Mouse (Mus musculus) CH12.LX (cell line): ENCODE measurements around the gene Borcs6. TPM values are rescaled to one million over a fixed set of nuclear protein-coding genes. Genes with fewer than 3 reads are reported as not detected.

Source experiments
- DNase-seq: peaks from one replicate; pipeline ENCODE4 v3.0.0-alpha.2; 2013; ENCODE audit errors: extremely low read depth
- H3K27ac ChIP-seq: 2 replicates; pipeline ENCODE4 v1.5.1; 2012; ENCODE audit warnings: low read depth, mild to moderate bottlenecking, control low read depth, moderate library complexity; ENCODE audit not compliant: insufficient read depth
- H3K27me3 ChIP-seq: replicated peaks from 2 replicates; pipeline ENCODE3; 2012; ENCODE audit warnings: inconsistent platforms
- H3K36me3 ChIP-seq, 2 experiments: replicated peaks in 1 of 2; 2 replicates each; pipeline versions ENCODE3 to v1.6.1; 2012; ENCODE audit warnings: inconsistent platforms in 1 of 2, low read length in 1 of 2, mild to moderate bottlenecking in 1 of 2, mixed read lengths in 1 of 2, moderate library complexity in 1 of 2; ENCODE audit not compliant: control insufficient read depth in 1 of 2, insufficient read depth in 1 of 2
- H3K4me1 ChIP-seq, 2 experiments: 2 replicates each; pipeline ENCODE4 v1.6.1; 2012; ENCODE audit warnings: inconsistent platforms in 1 of 2, moderate library complexity in 1 of 2; ENCODE audit not compliant: insufficient read depth in 2 of 2, control insufficient read depth in 1 of 2
- H3K4me2 ChIP-seq: 2 replicates; pipeline ENCODE4 v1.6.1; 2012; ENCODE audit warnings: low read depth, mild to moderate bottlenecking, control low read depth; ENCODE audit not compliant: poor library complexity, insufficient read depth, severe bottlenecking
- H3K4me3 ChIP-seq, 3 experiments: fragments of 150-350 bp in 1 of 3; sonication (generic) in 1 of 3; replicated peaks in 1 of 3; 2 replicates each; pipeline versions ENCODE3 to v1.5.1; 2011 to 2012; ENCODE audit warnings: low read depth in 2 of 3, low read length in 2 of 3, mild to moderate bottlenecking in 2 of 3, moderate library complexity in 2 of 3, control low read depth in 1 of 3, improper control_type of control experiment in 1 of 3, inconsistent platforms in 1 of 3, mixed read lengths in 1 of 3; ENCODE audit not compliant: poor library complexity in 1 of 3
- H3K79me2 ChIP-seq: replicated peaks from 2 replicates; pipeline ENCODE4 v1.6.1; 2012; ENCODE audit warnings: mild to moderate bottlenecking, moderate library complexity; ENCODE audit not compliant: control insufficient read depth, poor library complexity, insufficient read depth, severe bottlenecking; ENCODE audit errors: extremely low read depth
- H3K9ac ChIP-seq: 2 replicates; pipeline ENCODE4 v1.6.1; 2012; ENCODE audit warnings: low read depth, mild to moderate bottlenecking, control low read depth, moderate library complexity; ENCODE audit not compliant: insufficient read depth
- H3K9me3 ChIP-seq: replicated peaks from 2 replicates; pipeline ENCODE3; 2012; ENCODE audit warnings: low read length, inconsistent platforms, mixed read lengths
- BHLHE40 ChIP-seq: IDR thresholded peaks from 2 replicates; pipeline ENCODE4 v1.6.1; 2011; ENCODE audit warnings: mild to moderate bottlenecking, low read depth, low read length, improper control_type of control experiment
- CHD1 ChIP-seq: IDR thresholded peaks from 2 replicates; pipeline ENCODE4 v1.6.1; 2012; ENCODE audit warnings: low read depth, low read length, improper control_type of control experiment, inconsistent platforms
- CHD2 ChIP-seq: IDR thresholded peaks from 2 replicates; pipeline ENCODE4 v1.6.1; 2011; ENCODE audit warnings: low read length, improper control_type of control experiment
- CTCF ChIP-seq, 2 experiments: IDR thresholded peaks in 1 of 2; conservative IDR thresholded peaks in 1 of 2; 2 replicates each; pipeline ENCODE4 v1.5.1; 2011 to 2012; ENCODE audit warnings: low read depth in 2 of 2, low read length in 2 of 2, improper control_type of control experiment in 1 of 2, inconsistent platforms in 1 of 2, mild to moderate bottlenecking in 1 of 2, moderate library complexity in 1 of 2
- E2F4 ChIP-seq: IDR thresholded peaks from 2 replicates; pipeline ENCODE4 v1.6.1; 2011; ENCODE audit warnings: low read depth, low read length, improper control_type of control experiment; ENCODE audit not compliant: insufficient replicate concordance
- ELF1 ChIP-seq: IDR thresholded peaks from 2 replicates; pipeline ENCODE4 v1.6.1; 2014; ENCODE audit warnings: low read depth, mild to moderate bottlenecking, inconsistent platforms, low read length, improper control_type of control experiment
- EP300 ChIP-seq: IDR thresholded peaks from 2 replicates; pipeline ENCODE4 v1.6.1; 2011; ENCODE audit warnings: low read length, improper control_type of control experiment
- ETS1 ChIP-seq: conservative IDR thresholded peaks from 2 replicates; pipeline ENCODE4 v1.6.1; 2012; ENCODE audit warnings: low read depth, mild to moderate bottlenecking, inconsistent platforms, low read length, improper control_type of control experiment, moderate library complexity
- GABPA ChIP-seq: IDR thresholded peaks from 2 replicates; pipeline ENCODE4 v1.6.1; 2012; ENCODE audit warnings: low read depth, low read length, improper control_type of control experiment, inconsistent platforms; ENCODE audit not compliant: insufficient replicate concordance
- HCFC1 ChIP-seq: IDR thresholded peaks from 2 replicates; pipeline ENCODE4 v1.6.1; 2012; ENCODE audit warnings: low read depth, mild to moderate bottlenecking, inconsistent platforms, low read length, improper control_type of control experiment
- IRF4 ChIP-seq: IDR thresholded peaks from 2 replicates; pipeline ENCODE4 v1.6.1; 2014; ENCODE audit warnings: low read depth, mild to moderate bottlenecking, inconsistent platforms, low read length, improper control_type of control experiment
- JUND ChIP-seq: conservative IDR thresholded peaks from 2 replicates; pipeline ENCODE4 v1.6.1; 2011; ENCODE audit warnings: low read depth, low read length, improper control_type of control experiment
- KAT2A ChIP-seq: IDR thresholded peaks from 2 replicates; pipeline ENCODE4 v1.6.1; 2012; ENCODE audit warnings: low read length, improper control_type of control experiment, inconsistent platforms; ENCODE audit not compliant: insufficient replicate concordance
- MAFK ChIP-seq: IDR thresholded peaks from 2 replicates; pipeline ENCODE4 v1.6.1; 2011; ENCODE audit warnings: low read length, improper control_type of control experiment; ENCODE audit not compliant: insufficient replicate concordance
- MAX ChIP-seq: IDR thresholded peaks from 2 replicates; pipeline ENCODE4 v1.6.1; 2011; ENCODE audit warnings: low read length, improper control_type of control experiment
- MAZ ChIP-seq: IDR thresholded peaks from 2 replicates; pipeline ENCODE4 v1.6.1; 2012; ENCODE audit warnings: low read depth, mild to moderate bottlenecking, inconsistent platforms, low read length, improper control_type of control experiment, moderate library complexity
- MEF2A ChIP-seq: IDR thresholded peaks from 2 replicates; pipeline ENCODE4 v1.6.1; 2014; ENCODE audit warnings: low read depth, mild to moderate bottlenecking, inconsistent platforms, low read length, improper control_type of control experiment, borderline replicate concordance
- MXI1 ChIP-seq: IDR thresholded peaks from 2 replicates; pipeline ENCODE4 v1.6.1; 2011; ENCODE audit warnings: mild to moderate bottlenecking, low read depth, low read length, improper control_type of control experiment
- MYC ChIP-seq: IDR thresholded peaks from 2 replicates; pipeline ENCODE4 v1.6.1; 2011; ENCODE audit warnings: low read depth, mild to moderate bottlenecking, improper control_type of control experiment, low read length
- NELFE ChIP-seq: IDR thresholded peaks from 2 replicates; pipeline ENCODE4 v1.6.1; 2011; ENCODE audit warnings: low read depth, low read length, improper control_type of control experiment
- NRF1 ChIP-seq: IDR thresholded peaks from 2 replicates; pipeline ENCODE4 v1.6.1; 2014; ENCODE audit warnings: low read depth, mild to moderate bottlenecking, inconsistent platforms, low read length, improper control_type of control experiment, moderate library complexity
- PAX5 ChIP-seq: IDR thresholded peaks from 2 replicates; pipeline ENCODE4 v1.6.1; 2012; ENCODE audit warnings: low read length, inconsistent platforms, mixed read lengths
- POLR2A ChIP-seq: IDR thresholded peaks from 2 replicates; pipeline ENCODE4 v1.6.1; 2011; ENCODE audit warnings: low read depth, mild to moderate bottlenecking, improper control_type of control experiment, low read length
- POLR2AphosphoS2 ChIP-seq: IDR thresholded peaks from 2 replicates; pipeline ENCODE4 v1.6.1; 2011; ENCODE audit warnings: low read depth, low read length, improper control_type of control experiment
- RAD21 ChIP-seq: IDR thresholded peaks from 2 replicates; pipeline ENCODE4 v1.6.1; 2011; ENCODE audit warnings: low read depth, mild to moderate bottlenecking, low read length, improper control_type of control experiment, moderate library complexity
- RCOR1 ChIP-seq: conservative IDR thresholded peaks from 2 replicates; pipeline ENCODE4 v1.6.1; 2012; ENCODE audit warnings: low read depth, mild to moderate bottlenecking, inconsistent platforms, low read length, improper control_type of control experiment
- SIN3A ChIP-seq: IDR thresholded peaks from 2 replicates; pipeline ENCODE4 v1.6.1; 2012; ENCODE audit warnings: low read length, improper control_type of control experiment, inconsistent platforms
- SMC3 ChIP-seq: IDR thresholded peaks from 2 replicates; pipeline ENCODE4 v1.6.1; 2011; ENCODE audit warnings: low read depth, low read length, improper control_type of control experiment
- TBP ChIP-seq: conservative IDR thresholded peaks from 2 replicates; pipeline ENCODE4 v1.6.1; 2011; ENCODE audit warnings: low read depth, low read length, improper control_type of control experiment
- TCF12 ChIP-seq: IDR thresholded peaks from 2 replicates; pipeline ENCODE4 v1.6.1; 2014; ENCODE audit warnings: low read depth, mild to moderate bottlenecking, inconsistent platforms, low read length, improper control_type of control experiment
- UBTF ChIP-seq: IDR thresholded peaks from 2 replicates; pipeline ENCODE4 v1.6.1; 2012; ENCODE audit warnings: low read depth, mild to moderate bottlenecking, inconsistent platforms, low read length, improper control_type of control experiment, moderate library complexity
- USF1 ChIP-seq: IDR thresholded peaks from 2 replicates; pipeline ENCODE4 v1.6.1; 2014; ENCODE audit warnings: low read depth, mild to moderate bottlenecking, inconsistent platforms, low read length, improper control_type of control experiment
- USF2 ChIP-seq: conservative IDR thresholded peaks from 2 replicates; pipeline ENCODE4 v1.6.1; 2011; ENCODE audit warnings: low read depth, low read length, improper control_type of control experiment
- ZC3H11A ChIP-seq: IDR thresholded peaks from 2 replicates; pipeline ENCODE4 v1.6.1; 2012; ENCODE audit warnings: low read depth, mild to moderate bottlenecking, inconsistent platforms, low read length, improper control_type of control experiment
- ZKSCAN1 ChIP-seq: IDR thresholded peaks from 2 replicates; pipeline ENCODE4 v1.6.1; 2012; ENCODE audit warnings: low read depth, inconsistent platforms, low read length, improper control_type of control experiment, borderline replicate concordance
- ZMIZ1 ChIP-seq: IDR thresholded peaks from 2 replicates; pipeline ENCODE4 v1.6.1; 2012; ENCODE audit warnings: low read depth, mild to moderate bottlenecking, inconsistent platforms, low read length, improper control_type of control experiment
- ZNF384 ChIP-seq: IDR thresholded peaks from 2 replicates; pipeline ENCODE4 v1.6.1; 2012; ENCODE audit warnings: low read depth, low read length, improper control_type of control experiment, inconsistent platforms
- dilution Hi-C: fragments of 300-500 bp; cut with MboI; formaldehyde crosslinking; loops from 2 replicates; pipeline ENCODE4 v1.14.3; 2020; ENCODE audit warnings: low sequenced_read_pairs; ENCODE audit not compliant: extremely low pct_unique_long_range_greater_than_20kb, extremely low pct_ligation_motif_present
- in situ Hi-C: fragments of 300-500 bp; cut with MboI; formaldehyde crosslinking; loops from 3 replicates; pipeline ENCODE4 v1.14.3; 2019; ENCODE audit warnings: low sequenced_read_pairs, low pct_ligation_motif_present, low pct_unique_long_range_greater_than_20kb, mixed read lengths
- polyA plus RNA-seq: library from polyadenylated mRNA; unstranded; fragments of >175 nt; gene quantifications from 2 replicates; pipeline ENCODE4 v1.2.1, GENCODE M21; 2012; ENCODE audit warnings: low read depth; ENCODE audit not compliant: insufficient read length
- total RNA-seq, 2 experiments: library from RNA; depleted of rRNA; stranded (reverse); fragments of 300-350 nt in 1 of 2; fragments of >200 nt in 1 of 2; gene quantifications; 2 replicates each; pipeline ENCODE4 v1.2.3; 2012 to 2014

The Borcs6 gene
- total and polyA plus RNA-seq, 3 experiments: 5.4 to 11.1 (median 7.3) TPM

DNA sequence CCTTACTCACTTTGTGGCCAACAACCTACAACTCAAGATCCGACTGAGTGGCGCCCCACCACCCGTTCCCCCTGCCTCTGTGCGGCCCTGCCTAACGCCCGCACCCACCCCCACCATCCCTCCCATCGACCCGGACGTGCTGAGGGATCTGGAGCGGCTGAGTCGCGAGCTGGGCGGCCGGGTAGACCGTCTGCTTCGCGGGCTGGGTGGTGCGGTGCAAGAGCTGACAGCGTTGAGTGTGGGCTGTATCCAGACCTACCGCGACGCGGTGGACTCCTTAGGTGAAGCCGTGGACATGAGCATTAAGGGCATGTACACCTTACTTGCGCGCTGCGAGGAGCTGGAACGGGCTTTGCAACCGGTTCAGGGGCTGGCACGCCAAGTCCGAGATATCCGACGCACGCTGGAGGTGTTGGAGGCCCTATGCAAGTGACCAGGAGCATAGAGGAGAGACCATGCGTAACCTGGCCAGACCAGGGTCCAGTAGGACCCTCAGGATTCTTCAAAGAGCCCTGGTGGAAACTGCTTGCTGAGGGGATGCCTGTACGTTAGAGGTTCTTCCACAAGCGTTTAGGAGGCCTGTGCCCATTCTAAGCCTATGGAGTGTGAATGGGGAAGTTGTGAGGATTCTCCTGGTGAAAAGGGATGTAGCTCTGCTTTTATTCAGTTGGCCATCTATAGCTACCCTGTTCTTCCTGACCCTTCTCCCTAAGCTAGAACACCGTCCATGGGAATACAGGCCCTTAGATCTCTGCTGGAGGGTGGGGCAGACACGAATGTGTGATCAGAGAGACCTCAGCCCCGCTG, 1.1 kb downstream of the Borcs6 start:
- Histone ChIP-seq H3K4me1 (peaks cover 0 to 34% of the 10 kb centered on the region in 2 experiments; a peak in 2 of 4 replicates), H3K9me3 (no peaks in the 10 kb centered on the region), H3K4me2 (peak overlapping the region; percentile 64), H3K4me3 (peak overlapping the region; percentile 77 to 87 (median 87)), H3K36me3 (peaks cover 0 to 5% of the 10 kb centered on the region in 2 experiments), H3K27ac (peak overlapping the region; percentile 53), H3K9ac (peak overlapping the region; percentile 92), H3K27me3 (peaks cover 3% of the 10 kb centered on the region), H3K79me2 (no peaks in the 10 kb centered on the region; the same call in none of the 2 replicates)
- dilution Hi-C loops: no loop called here
- DNase-seq: no peak
- in situ Hi-C loops: loop anchor here (5.0 kb wide), 1 partner anchor 57 kb away; no protein-coding TSS in a partner anchor
- TF ChIP-seq SMC3: no peak
- no peak for TF ChIP-seq USF2
- no peak for TF ChIP-seq TCF12
- TF ChIP-seq SIN3A: 0 out of 2 replicates have a peak, but pooled peaks have one; percentile 40
- TF ChIP-seq ETS1: no peak
- peak; percentile 24; the same call in 1 of the 2 replicates for TF ChIP-seq MXI1
- no peak for TF ChIP-seq BHLHE40
- 0 out of 2 replicates have a peak, but pooled peaks have one; percentile 14 for TF ChIP-seq MEF2A
- TF ChIP-seq MAX: no peak
- no peak for TF ChIP-seq IRF4
- no peak for TF ChIP-seq ZC3H11A
- TF ChIP-seq ZMIZ1: no peak
- no peak for TF ChIP-seq NELFE
- no peak for TF ChIP-seq E2F4
- TF ChIP-seq EP300: no peak
- no peak for TF ChIP-seq ZNF384
- no peak for TF ChIP-seq TBP
- no peak for TF ChIP-seq NRF1
- TF ChIP-seq KAT2A: no peak
- TF ChIP-seq RCOR1: no peak
- peak; percentile 52 for TF ChIP-seq UBTF
- 0 out of 2 replicates have a peak, but pooled peaks have one; percentile 20 for TF ChIP-seq CHD2
- TF ChIP-seq RAD21: no peak
- TF ChIP-seq CHD1: no peak
- TF ChIP-seq USF1: no peak
- TF ChIP-seq POLR2A: no peak
- TF ChIP-seq CTCF (conservative IDR thresholded peaks at IDR 0.05 in 1 of 2, IDR thresholded peaks at IDR 0.05 in 1 of 2; ENCODE audit: low read depth in 2 of 2, low read length in 2 of 2): no peak
- no peak for TF ChIP-seq MYC
- TF ChIP-seq GABPA: no peak
- TF ChIP-seq ZKSCAN1: no peak
- no peak for TF ChIP-seq MAZ
- TF ChIP-seq MAFK: no peak
- no peak for TF ChIP-seq HCFC1
- no peak for TF ChIP-seq JUND
- TF ChIP-seq PAX5: no peak
- TF ChIP-seq ELF1: no peak
- TF ChIP-seq POLR2AphosphoS2: no peak
